Mouse (Mus musculus): Measurements from ENCODE around the gene Dnajc14.
A peak's percentile ranks its signal among the peaks of the same experiment; 100 is the strongest.

Gene Dnajc14

GRCm38 (mm10) chr10:128803771-128804270, at the start of gene Dnajc14:
Dnajc14 (plus strand) TSS chr10:128804062.
- peak; percentile 23 for DNase-seq

GRCm38 (mm10) chr10:128772895-128773294, 31.0 kb upstream of the Dnajc14 start:
- no peak for DNase-seq

GRCm38 (mm10) chr10:128773685-128774084, 30.2 kb upstream of the Dnajc14 start:
- DNase-seq: no peak

GRCm38 (mm10) chr10:128778441-128778840, 25.4 kb upstream of the Dnajc14 start:
- no peak for DNase-seq

- peak; percentile 60 for DNase-seq
Measured at GRCm38 (mm10) chr10:128779011-128779795, 24.7 kb upstream of the Dnajc14 start.

GRCm38 (mm10) chr10:128780200-128780599, 23.7 kb upstream of the Dnajc14 start:
- DNase-seq: no peak

- DNase-seq: peak; percentile 35
Measured at GRCm38 (mm10) chr10:128790398-128791124, 13.3 kb upstream of the Dnajc14 start, which contains the start of gene Mmp19. Mmp19 (plus strand) TSS chr10:128790910.

GRCm38 (mm10) chr10:128792041-128792440, 11.8 kb upstream of the Dnajc14 start:
- no peak for DNase-seq

GRCm38 (mm10) chr10:128793258-128793657, 10.6 kb upstream of the Dnajc14 start:
- no peak for DNase-seq

GRCm38 (mm10) chr10:128794391-128794790, 9.5 kb upstream of the Dnajc14 start:
- DNase-seq: no peak

- DNase-seq: no peak
Measured at GRCm38 (mm10) chr10:128795581-128795980, 8.3 kb upstream of the Dnajc14 start.

GRCm38 (mm10) chr10:128798676-128799075, 5.2 kb upstream of the Dnajc14 start:
- DNase-seq: no peak

- no peak for DNase-seq
Measured at GRCm38 (mm10) chr10:128801981-128802495, 1.8 kb upstream of the Dnajc14 start.

- no peak for DNase-seq
Measured at GRCm38 (mm10) chr10:128802956-128803355, 906 bp upstream of the Dnajc14 start.

GRCm38 (mm10) chr10:128803361-128803760, 501 bp upstream of the Dnajc14 start:
- DNase-seq: no peak

GRCm38 (mm10) chr10:128804271-128805091, 619 bp downstream of the Dnajc14 start, which contains the start of gene Tmem198b:
Tmem198b (minus strand) TSS chr10:128804370.
- DNase-seq: peak; percentile 68

GRCm38 (mm10) chr10:128805092-128806000, 1.5 kb downstream of the Dnajc14 start:
- DNase-seq: peak; percentile 98

GRCm38 (mm10) chr10:128806086-128806485, 2.2 kb downstream of the Dnajc14 start:
- DNase-seq: no peak

- DNase-seq: no peak
Measured at GRCm38 (mm10) chr10:128807018-128807417, 3.2 kb downstream of the Dnajc14 start.

- no peak for DNase-seq
Measured at GRCm38 (mm10) chr10:128817033-128817432, 13.2 kb downstream of the Dnajc14 start, which contains the start of gene Sarnp. Sarnp (plus strand) TSS chr10:128817333.

- DNase-seq: no peak
Measured at GRCm38 (mm10) chr10:128820217-128820616, 16.4 kb downstream of the Dnajc14 start.
